Mouse (Mus musculus) embryonic facial prominence, embryonic 10.5 days (tissue): ENCODE measurements around the gene Med11. TPM values are rescaled to one million over a fixed set of nuclear protein-coding genes. Genes with fewer than 3 reads are reported as not detected.
A peak's percentile ranks its signal among the peaks of the same experiment; 100 is the strongest.

Experiments used
- DNase-seq: peaks from one replicate; pipeline ENCODE4 v3.0.0-alpha.2; 2017; ENCODE audit warnings: low spot score
- H3K27ac ChIP-seq: fragments of 300-500 bp; sonication (generic); replicated peaks from 2 replicates; pipeline ENCODE4 v1.5.1; 2016; ENCODE audit warnings: mild to moderate bottlenecking
- H3K27me3 ChIP-seq: fragments of 300-500 bp; sonication (generic); replicated peaks from 2 replicates; pipeline ENCODE4 v1.6.1; 2016; ENCODE audit warnings: low read depth, mild to moderate bottlenecking; ENCODE audit not compliant: poor library complexity, severe bottlenecking
- H3K36me3 ChIP-seq: fragments of 300-500 bp; sonication (generic); replicated peaks from 2 replicates; pipeline ENCODE4 v1.6.1; 2016; ENCODE audit warnings: mild to moderate bottlenecking, moderate library complexity
- H3K4me1 ChIP-seq: fragments of 300-500 bp; sonication (generic); 2 replicates; pipeline ENCODE4 v1.6.1; 2016
- H3K4me3 ChIP-seq: fragments of 300-500 bp; sonication (generic); 2 replicates; pipeline ENCODE4 v1.5.1; 2016; ENCODE audit warnings: mild to moderate bottlenecking, moderate library complexity
- H3K9me3 ChIP-seq: fragments of 300-500 bp; sonication (generic); 2 replicates; pipeline ENCODE4 v1.6.1; 2016; ENCODE audit warnings: mild to moderate bottlenecking
- WGBS: fragments of 180-500 bp; shearing (Covaris S2); methylation state at CpG from one replicate; pipeline ENCODE4 v1.1.7; 2016; 5-methylcytosine and 5-hydroxymethylcytosine counted together
- polyA plus RNA-seq: library from polyadenylated mRNA; unstranded; fragments of >200 nt; fragmentation: Nextera tagmentation; extraction: Ambion mirVana; gene quantifications from 2 replicates; pipeline ENCODE4 v1.2.1, GENCODE M21; 2016

Med11 gene
- polyA plus RNA-seq, 1 experiment from 2014 or later = 44.1 TPM

DNA sequence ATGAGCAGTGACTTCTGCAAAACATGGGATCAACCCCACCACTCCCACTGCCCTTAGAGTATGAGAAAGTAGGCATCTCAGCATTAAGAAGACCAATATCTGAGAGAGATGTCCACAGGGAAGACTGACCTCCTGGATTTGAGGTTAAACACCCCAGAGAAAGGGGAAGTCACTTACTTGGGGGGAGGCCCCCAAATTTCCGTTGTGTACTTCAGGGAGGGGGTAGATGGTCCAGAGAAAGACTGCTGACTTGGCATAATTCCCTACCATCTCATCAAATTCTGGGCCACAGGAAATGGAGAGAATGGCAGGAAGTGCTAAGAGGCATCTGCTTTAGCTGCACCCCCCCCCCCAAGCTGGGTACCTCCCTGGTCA, 18.2 kb upstream of the Med11 start:
- peak overlapping the region; percentile 88 for H3K4me3 ChIP-seq
- peaks cover 47% of the 10 kb centered on the region for H3K4me1 ChIP-seq
- no peaks in the 10 kb centered on the region for H3K9me3 ChIP-seq
- 0 out of 2 replicates have a peak overlapping the region, but pooled peaks have one; percentile 6 for H3K27ac ChIP-seq
- WGBS = 67% methylated on average over 1 of the region's 1 CpGs
- no peaks in the 10 kb centered on the region for H3K27me3 ChIP-seq
- DNase-seq = no peak
- peaks cover 35% of the 10 kb centered on the region for H3K36me3 ChIP-seq

DNA sequence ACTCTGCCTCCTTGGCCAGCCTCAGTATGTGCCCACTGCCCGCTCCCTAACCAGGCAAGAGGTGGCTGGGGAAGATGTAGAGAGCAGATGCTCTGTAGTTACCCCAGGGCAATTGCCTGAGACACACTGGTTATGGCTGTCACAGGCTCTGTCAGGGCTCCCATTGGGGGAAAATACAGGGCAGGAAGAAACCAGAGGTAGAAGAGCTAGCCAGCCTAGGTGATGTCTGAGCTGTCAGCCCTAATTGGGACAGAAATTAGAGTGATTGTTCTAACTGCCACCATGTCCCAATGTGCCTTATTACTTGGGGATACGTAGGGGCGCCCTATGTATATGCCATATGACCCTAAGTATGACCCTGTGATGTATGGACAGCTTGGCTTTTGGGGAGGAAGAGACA, 17.8 kb upstream of the Med11 start:
- peaks cover 47% of the 10 kb centered on the region for H3K4me1 ChIP-seq
- no peaks in the 10 kb centered on the region for H3K9me3 ChIP-seq
- peaks cover 39% of the 10 kb centered on the region for H3K36me3 ChIP-seq
- 90% methylated on average over 3 of the region's 3 CpGs for WGBS
- DNase-seq = no peak
- no peaks in the 10 kb centered on the region for H3K27me3 ChIP-seq
- H3K27ac ChIP-seq = no peak overlapping the region
- H3K4me3 ChIP-seq = peak overlapping the region; percentile 88

DNA sequence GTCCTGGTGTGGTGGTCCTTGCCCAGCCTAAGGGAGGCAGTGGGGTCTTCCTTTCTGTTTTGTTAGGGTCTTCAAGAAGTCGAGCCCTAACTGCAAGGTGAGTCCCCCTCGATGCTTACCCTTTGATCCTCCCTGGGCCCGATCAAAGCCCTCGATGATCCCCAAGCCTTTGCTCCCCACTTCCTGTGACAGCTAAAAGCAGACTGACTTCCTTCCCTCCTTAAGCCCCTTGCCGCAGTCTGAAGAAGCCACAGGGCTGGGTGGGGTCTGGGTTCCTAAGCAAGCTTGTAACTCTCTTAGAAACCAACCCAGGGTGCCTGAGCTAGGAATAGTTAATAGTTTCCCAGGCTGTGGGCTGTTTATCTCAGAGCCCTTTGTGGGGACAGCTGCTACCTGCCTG, 16.2 kb upstream of the Med11 start:
- Histone ChIP-seq H3K27ac (no peak overlapping the region), H3K9me3 (no peaks in the 10 kb centered on the region), H3K36me3 (peaks cover 54% of the 10 kb centered on the region), H3K4me3 (no peak overlapping the region), H3K27me3 (no peaks in the 10 kb centered on the region), H3K4me1 (peaks cover 47% of the 10 kb centered on the region)
- 69% methylated on average over 5 of the region's 5 CpGs for WGBS
- DNase-seq = no peak

DNA sequence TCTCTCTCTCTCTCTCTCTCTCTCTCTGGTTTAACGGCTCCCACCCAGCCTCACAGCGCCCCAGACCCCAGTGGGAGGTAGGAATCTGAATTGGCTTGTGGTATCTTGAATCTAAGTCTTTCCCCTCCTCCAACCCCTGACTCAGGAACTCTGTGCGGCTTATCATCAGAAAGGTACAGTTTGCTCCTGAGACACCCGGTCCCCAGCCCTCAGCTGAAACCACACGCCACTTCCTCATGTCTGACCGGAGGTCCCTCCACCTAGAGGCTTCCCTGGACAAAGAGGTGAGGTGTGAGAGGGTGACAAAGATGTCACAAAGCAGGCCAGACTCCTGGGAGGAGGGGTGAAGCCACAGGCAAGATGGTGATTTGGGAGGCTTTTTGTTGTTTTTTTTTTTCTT, 14.3 kb upstream of the Med11 start:
- no peaks in the 10 kb centered on the region for H3K27me3 ChIP-seq
- H3K27ac ChIP-seq = no peak overlapping the region
- peaks cover 72% of the 10 kb centered on the region for H3K36me3 ChIP-seq
- H3K4me1 ChIP-seq = peaks cover 35% of the 10 kb centered on the region
- no peak overlapping the region for H3K4me3 ChIP-seq
- 87% methylated on average over 6 of the region's 6 CpGs for WGBS
- H3K9me3 ChIP-seq = no peaks in the 10 kb centered on the region
- DNase-seq = no peak

DNA sequence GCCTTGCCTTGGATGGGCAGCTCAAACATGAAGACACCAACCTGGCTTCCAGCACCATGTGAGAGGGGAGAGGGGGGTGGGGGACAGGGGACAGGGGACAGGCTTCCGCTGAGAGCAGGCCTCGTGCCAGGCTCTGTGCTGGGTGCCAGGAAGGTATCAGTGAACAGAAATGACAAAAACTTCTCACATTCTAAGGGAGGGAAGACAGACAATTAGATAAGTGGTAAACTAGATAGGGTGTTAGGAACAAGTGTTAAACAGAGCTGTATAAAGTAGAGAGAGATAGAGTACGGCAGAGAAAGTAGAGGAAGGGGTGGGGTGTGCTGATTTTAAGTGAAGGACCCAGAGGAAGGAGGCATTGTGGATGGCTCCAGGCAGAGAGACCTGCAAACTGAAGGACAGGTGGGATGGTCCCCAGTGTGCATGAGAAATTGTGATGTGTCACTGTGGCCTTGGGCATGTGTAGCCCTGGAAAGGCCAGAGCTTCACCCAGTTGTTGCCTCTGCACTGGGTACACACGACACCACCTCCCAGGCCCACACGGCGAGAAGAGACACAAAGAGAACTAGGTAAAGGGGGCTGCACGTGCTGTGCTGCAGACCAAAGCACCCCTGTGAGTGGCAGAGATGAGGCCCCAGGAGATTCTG, 12.9 kb upstream of the Med11 start:
- Histone ChIP-seq H3K9me3 (no peaks in the 10 kb centered on the region), H3K36me3 (peaks cover 72% of the 10 kb centered on the region), H3K4me1 (peaks cover 22% of the 10 kb centered on the region), H3K27ac (no peak overlapping the region), H3K27me3 (no peaks in the 10 kb centered on the region), H3K4me3 (no peak overlapping the region)
- 91% methylated on average over 7 of the region's 7 CpGs for WGBS
- no peak for DNase-seq

DNA sequence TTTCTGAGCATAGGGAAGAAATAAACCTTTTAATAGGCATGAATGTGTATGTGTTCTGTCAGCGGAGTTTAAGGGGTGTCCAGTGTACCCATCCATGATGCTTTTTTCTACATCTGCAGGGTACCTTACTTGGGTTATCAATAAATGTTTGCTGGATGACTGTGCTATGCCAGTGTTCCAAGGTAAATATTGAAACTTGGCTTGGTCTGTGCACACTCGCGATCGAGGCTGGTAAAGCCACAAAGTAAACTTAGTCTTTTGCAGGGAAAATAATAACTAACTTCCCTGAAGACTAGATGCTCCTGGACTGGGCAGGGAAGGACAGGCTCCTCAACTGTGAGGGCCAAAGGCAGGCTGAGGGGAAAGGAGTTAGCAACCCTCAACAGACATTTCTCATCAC, 11.1 kb upstream of the Med11 start:
- no peaks in the 10 kb centered on the region for H3K9me3 ChIP-seq
- WGBS = 94% methylated on average over 4 of the region's 4 CpGs
- peaks cover 4% of the 10 kb centered on the region for H3K4me1 ChIP-seq
- no peak overlapping the region for H3K4me3 ChIP-seq
- peaks cover 67% of the 10 kb centered on the region for H3K36me3 ChIP-seq
- no peak for DNase-seq
- H3K27ac ChIP-seq = no peak overlapping the region
- H3K27me3 ChIP-seq = no peaks in the 10 kb centered on the region

DNA sequence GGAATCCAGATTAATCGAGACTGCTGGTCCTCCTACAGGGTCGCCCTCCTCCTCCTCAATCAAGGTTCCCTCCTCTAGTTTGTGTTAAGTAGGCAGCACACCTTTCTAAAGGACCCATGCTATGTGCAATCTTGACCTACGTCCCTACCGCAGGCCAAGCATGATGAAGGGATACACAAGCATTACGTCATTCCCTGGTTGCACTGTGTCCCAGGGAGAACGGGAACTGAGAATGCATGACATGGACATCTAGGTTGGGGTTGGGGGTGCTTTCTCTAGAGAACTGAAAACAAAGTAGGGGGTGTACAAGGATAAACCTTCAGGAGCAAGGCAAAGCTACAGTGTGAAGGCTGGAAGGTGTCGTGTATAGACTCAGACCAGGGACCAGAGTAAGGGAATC, 9.8 kb upstream of the Med11 start:
- peaks cover 4% of the 10 kb centered on the region; the same call in 1 of the 2 replicates for H3K4me1 ChIP-seq
- no peak overlapping the region for H3K27ac ChIP-seq
- WGBS = 91% methylated on average over 7 of the region's 7 CpGs
- no peak overlapping the region for H3K4me3 ChIP-seq
- H3K9me3 ChIP-seq = no peaks in the 10 kb centered on the region
- DNase-seq = no peak
- no peaks in the 10 kb centered on the region for H3K27me3 ChIP-seq
- peaks cover 54% of the 10 kb centered on the region for H3K36me3 ChIP-seq

DNA sequence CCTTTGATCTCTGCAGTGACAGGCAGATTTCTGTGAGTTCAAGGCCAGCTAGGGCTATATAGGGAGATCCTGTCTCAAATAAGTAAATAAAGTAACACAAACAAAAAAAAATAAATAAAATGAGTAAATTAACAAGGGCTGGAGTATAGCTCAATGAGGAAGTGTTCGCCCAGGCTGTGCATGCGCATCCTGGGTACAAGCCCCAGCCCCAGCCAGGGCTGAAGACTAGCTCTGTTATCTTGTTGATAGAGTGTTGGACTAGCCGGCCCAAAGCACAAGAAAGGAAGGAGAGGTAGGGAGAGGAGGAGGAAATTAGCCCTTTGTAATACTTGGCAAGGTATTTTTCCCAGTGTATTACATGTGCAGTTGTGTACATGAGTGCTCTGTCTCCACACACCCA, 7.8 kb upstream of the Med11 start:
- H3K4me3 ChIP-seq = no peak overlapping the region
- WGBS = 89% methylated on average over 3 of the region's 3 CpGs
- peaks cover 33% of the 10 kb centered on the region for H3K36me3 ChIP-seq
- no peaks in the 10 kb centered on the region for H3K9me3 ChIP-seq
- no peak overlapping the region for H3K27ac ChIP-seq
- no peaks in the 10 kb centered on the region for H3K4me1 ChIP-seq
- H3K27me3 ChIP-seq = no peaks in the 10 kb centered on the region
- DNase-seq = no peak

DNA sequence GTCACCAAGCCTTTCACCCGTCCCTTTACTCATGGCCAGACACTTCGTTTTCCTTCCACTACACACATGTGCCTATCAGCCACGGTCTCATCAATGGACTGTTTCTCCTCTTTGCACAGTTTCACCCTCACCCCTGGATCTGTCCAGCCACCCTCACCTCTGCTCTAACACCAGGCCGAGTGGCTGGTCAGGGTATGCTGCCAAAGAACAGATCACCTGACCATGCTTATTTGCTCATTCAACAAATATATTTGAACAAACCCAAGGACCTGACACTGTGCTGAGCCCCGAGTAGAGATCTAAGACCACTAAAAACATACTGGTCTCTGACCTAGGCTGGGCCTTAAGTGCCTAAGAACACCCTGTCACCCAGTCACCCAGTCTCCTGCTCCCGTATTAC, 7.1 kb upstream of the Med11 start:
- H3K9me3 ChIP-seq = no peaks in the 10 kb centered on the region
- no peaks in the 10 kb centered on the region for H3K27me3 ChIP-seq
- peaks cover 26% of the 10 kb centered on the region for H3K36me3 ChIP-seq
- WGBS = 74% methylated on average over 6 of the region's 6 CpGs
- no peaks in the 10 kb centered on the region for H3K4me1 ChIP-seq
- no peak overlapping the region for H3K27ac ChIP-seq
- H3K4me3 ChIP-seq = no peak overlapping the region
- DNase-seq = no peak

DNA sequence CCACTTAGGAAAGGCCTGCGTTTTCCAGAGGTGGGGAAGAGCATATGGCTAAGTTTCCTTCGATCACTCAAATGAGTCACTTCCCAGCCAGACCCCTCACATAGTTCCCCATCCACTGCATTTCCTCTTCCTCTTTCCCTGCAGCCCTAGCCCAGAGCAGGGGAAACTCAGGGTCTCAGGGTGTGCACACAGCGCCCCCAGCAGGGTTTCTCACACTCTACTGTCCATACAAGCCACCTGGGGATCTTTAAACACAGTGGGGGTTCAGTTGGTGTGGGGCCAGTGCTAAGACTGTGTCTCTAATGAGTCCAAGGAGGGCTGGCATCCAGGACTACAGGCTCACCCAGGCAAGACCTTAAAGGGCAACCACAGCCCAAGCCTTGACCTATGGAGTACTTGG, 5.0 kb upstream of the Med11 start:
- H3K4me1 ChIP-seq = no peaks in the 10 kb centered on the region
- no peaks in the 10 kb centered on the region for H3K27me3 ChIP-seq
- no peak for DNase-seq
- no peak overlapping the region for H3K4me3 ChIP-seq
- H3K36me3 ChIP-seq = peaks cover 7% of the 10 kb centered on the region
- 53% methylated on average over 3 of the region's 3 CpGs for WGBS
- no peak overlapping the region; the same call in 1 of the 2 replicates for H3K27ac ChIP-seq
- no peaks in the 10 kb centered on the region for H3K9me3 ChIP-seq

DNA sequence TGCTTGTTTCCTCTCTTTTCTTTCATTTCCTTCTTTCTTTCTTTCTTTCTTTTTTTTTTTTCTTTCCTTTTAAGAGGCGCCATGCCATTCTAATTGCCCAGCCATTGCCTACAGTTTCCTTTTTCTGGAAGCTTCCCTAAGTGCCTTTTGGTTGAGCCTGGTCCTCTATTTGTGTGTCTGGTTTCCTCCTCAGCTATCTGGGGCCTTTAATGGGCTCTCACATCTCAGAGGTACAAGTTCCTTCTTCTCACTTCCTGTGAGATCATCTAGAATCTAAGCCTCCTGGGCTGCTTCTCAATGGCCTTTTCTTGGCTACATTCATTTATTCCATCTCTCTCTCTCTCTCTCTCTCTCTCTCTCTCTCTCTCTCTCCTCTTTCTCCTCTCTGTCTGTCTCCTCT, 4.3 kb upstream of the Med11 start:
- Histone ChIP-seq H3K4me1 (peaks cover 6% of the 10 kb centered on the region), H3K4me3 (no peak overlapping the region), H3K27ac (no peak overlapping the region), H3K9me3 (no peaks in the 10 kb centered on the region), H3K36me3 (peaks cover under 1% of the 10 kb centered on the region; the same call in 1 of the 2 replicates), H3K27me3 (no peaks in the 10 kb centered on the region)
- no peak for DNase-seq
- WGBS = 77% methylated on average over 1 of the region's 1 CpGs

DNA sequence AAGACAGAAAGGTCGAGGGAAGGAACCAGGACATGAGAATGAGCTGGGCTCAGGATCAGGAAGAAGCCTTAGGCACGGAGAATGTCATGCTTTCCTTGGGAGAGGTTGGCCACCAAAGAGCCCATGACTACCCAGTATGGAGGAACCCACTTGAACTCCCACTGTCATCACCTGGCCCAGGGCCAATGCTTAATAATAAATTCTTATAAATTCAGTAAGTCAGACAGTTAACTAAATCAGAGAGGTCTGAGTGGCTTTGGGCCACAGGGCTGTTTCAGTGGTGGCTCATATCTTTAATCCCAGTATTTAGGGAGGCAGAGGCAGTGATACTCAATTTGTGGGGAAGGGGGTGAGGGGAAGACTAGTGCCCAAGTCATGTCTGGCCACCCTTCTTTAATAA, 793 bp upstream of the Med11 start:
- no peak overlapping the region for H3K27ac ChIP-seq
- no peaks in the 10 kb centered on the region for H3K27me3 ChIP-seq
- H3K9me3 ChIP-seq = no peaks in the 10 kb centered on the region
- WGBS = 91% methylated on average over 2 of the region's 2 CpGs
- DNase-seq = no peak
- peaks cover 19% of the 10 kb centered on the region for H3K4me1 ChIP-seq
- peaks cover 17% of the 10 kb centered on the region for H3K36me3 ChIP-seq
- H3K4me3 ChIP-seq = peak overlapping the region; percentile 82; the same call in 1 of the 2 replicates

DNA sequence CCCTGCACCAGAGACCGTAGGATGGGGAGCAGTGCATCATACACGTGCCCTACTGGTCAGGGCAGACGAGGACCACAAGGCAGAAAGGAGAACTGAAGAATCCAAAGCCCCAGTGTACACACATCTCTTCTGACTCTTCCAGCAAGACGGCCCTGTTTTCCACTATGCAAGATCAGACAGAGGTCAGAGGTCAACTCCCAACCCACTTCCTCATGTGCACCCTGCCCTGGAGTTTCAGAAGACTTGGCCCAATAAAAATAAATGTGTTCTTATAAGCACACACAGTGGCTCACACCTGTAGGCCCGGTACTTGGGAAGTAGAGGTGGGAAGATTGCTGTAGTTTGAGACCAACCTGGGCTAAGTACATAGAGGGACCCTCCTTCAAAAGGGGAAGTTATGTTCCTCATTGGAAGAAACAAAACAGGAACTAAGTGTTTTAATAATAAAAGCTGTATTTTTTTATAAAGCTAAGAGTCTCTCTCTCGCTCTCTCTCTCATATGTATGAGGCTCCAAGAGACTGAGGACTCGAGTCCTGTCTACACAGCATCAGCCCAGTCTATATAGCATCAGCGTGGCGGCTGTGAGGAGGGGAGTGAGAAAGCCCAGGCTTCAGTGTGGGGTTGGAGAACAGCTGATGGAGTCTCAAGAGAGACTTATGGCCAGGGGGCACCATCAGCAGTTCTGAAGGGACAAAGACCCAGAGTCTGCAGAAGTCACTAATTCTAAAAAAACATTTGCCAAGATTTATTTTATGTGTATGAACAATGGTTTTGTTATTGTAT, 1.7 kb downstream of the Med11 start:
- Histone ChIP-seq H3K9me3 (no peaks in the 10 kb centered on the region), H3K27ac (no peak overlapping the region), H3K36me3 (peaks cover 17% of the 10 kb centered on the region), H3K4me1 (peaks cover 19% of the 10 kb centered on the region), H3K4me3 (peak overlapping the region; percentile 30; the same call in 1 of the 2 replicates), H3K27me3 (peaks cover 9% of the 10 kb centered on the region)
- DNase-seq = no peak
- 86% methylated on average over 9 of the region's 9 CpGs for WGBS
